Mouse (Mus musculus) lung, embryonic 16.5 days (tissue): Measurements from ENCODE around the gene Tph1. TPM values are rescaled to one million over a fixed set of nuclear protein-coding genes. Genes with fewer than 3 reads are reported as not detected.

Source experiments
- ATAC-seq: fragments of 200-750 bp; cut with Nextera tagmentation; 2 replicates; pipeline ENCODE4 v1.8.0; 2017; ENCODE audit warnings: low read depth, mild to moderate bottlenecking, moderate library complexity
- H3K27ac ChIP-seq: fragments of 300-500 bp; sonication (generic); 2 replicates; pipeline ENCODE4 v1.5.1; 2014; ENCODE audit warnings: mild to moderate bottlenecking, control low read depth, low read length
- H3K27me3 ChIP-seq: fragments of 300-500 bp; sonication (generic); 2 replicates; pipeline ENCODE4 v1.6.1; 2014; ENCODE audit warnings: low read depth, low read length, mixed read lengths; ENCODE audit not compliant: control insufficient read depth, insufficient read depth
- H3K36me3 ChIP-seq: fragments of 300-500 bp; sonication (generic); 2 replicates; pipeline ENCODE4 v1.6.1; 2014; ENCODE audit warnings: low read length; ENCODE audit not compliant: control insufficient read depth, insufficient read depth
- H3K4me1 ChIP-seq: fragments of 300-500 bp; sonication (generic); replicated peaks from 2 replicates; pipeline ENCODE4 v1.6.1; 2014; ENCODE audit warnings: low read length, mixed read lengths; ENCODE audit not compliant: control insufficient read depth, insufficient read depth
- H3K4me2 ChIP-seq: fragments of 300-500 bp; sonication (generic); 2 replicates; pipeline ENCODE4 v1.6.1; 2014; ENCODE audit warnings: low read depth, low read length, control low read depth
- H3K4me3 ChIP-seq: fragments of 300-500 bp; sonication (generic); 2 replicates; pipeline ENCODE4 v1.5.1; 2014; ENCODE audit warnings: mild to moderate bottlenecking, low read length, control low read depth
- H3K9ac ChIP-seq: fragments of 300-500 bp; sonication (generic); 2 replicates; pipeline ENCODE4 v1.6.1; 2014; ENCODE audit warnings: low read length, control low read depth
- H3K9me3 ChIP-seq: fragments of 300-500 bp; sonication (generic); 2 replicates; pipeline ENCODE4 v1.6.1; 2016; ENCODE audit warnings: low read length; ENCODE audit not compliant: control insufficient read depth
- WGBS: fragments of 180-500 bp; shearing (Covaris S2); extraction: QIAGEN DNeasy Blood & Tissue Kit; methylation state at CpG from one replicate; pipeline ENCODE4 v1.1.7; 2014; 5-methylcytosine and 5-hydroxymethylcytosine counted together
- polyA plus RNA-seq: library from polyadenylated mRNA; unstranded; fragments of >200 nt; fragmentation: Nextera tagmentation; extraction: Ambion mirVana; gene quantifications from 2 replicates; pipeline ENCODE4 v1.2.1, GENCODE M21; 2015

The Tph1 gene
- polyA plus RNA-seq = 0.18 and 0.57 TPM in 2 replicates

DNA sequence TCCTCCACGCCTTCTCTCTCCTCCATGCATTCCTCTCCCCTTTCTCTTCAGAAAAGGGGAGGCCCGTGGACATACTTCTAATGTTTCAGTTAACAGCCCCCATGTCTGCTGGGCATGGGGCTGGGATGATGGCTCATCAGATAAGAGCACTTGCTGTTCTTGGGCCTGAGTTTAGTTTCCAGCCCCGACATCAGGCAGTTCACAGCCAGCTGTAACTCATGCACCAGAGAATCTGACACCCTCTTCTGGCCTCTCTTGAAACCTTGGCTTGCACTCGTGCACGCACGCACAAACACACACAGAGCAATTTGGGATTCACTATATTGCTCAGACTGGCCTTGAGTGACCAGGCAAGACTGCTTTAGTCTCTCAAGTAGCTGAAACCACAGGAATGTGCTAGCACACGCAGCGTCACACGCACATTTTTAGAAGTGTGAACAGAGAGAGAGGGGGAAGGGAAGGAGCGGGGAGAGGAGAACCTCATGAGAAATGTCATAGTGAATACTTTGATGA lies at the start of gene Tph1:
TSS of gene Tph1 (minus strand) at position 378 of the 513 bp plus-strand sequence.
- ATAC-seq = peak; percentile 45; the same call in 1 of the 2 replicates
- Histone ChIP-seq H3K27ac (no peak within 1 kb of the TSS), H3K4me3 (no peak within 1 kb of the TSS), H3K9me3 (no peaks in the 10 kb centered on the region), H3K27me3 (peaks cover 3% of the 10 kb centered on the region; the same call in 1 of the 2 replicates), H3K4me2 (no peak within 1 kb of the TSS), H3K9ac (no peak within 1 kb of the TSS), H3K36me3 (no peaks in the 10 kb centered on the region), H3K4me1 (no peaks in the 10 kb centered on the region)
- WGBS = 14% methylated on average over 10 of the region's 10 CpGs

DNA sequence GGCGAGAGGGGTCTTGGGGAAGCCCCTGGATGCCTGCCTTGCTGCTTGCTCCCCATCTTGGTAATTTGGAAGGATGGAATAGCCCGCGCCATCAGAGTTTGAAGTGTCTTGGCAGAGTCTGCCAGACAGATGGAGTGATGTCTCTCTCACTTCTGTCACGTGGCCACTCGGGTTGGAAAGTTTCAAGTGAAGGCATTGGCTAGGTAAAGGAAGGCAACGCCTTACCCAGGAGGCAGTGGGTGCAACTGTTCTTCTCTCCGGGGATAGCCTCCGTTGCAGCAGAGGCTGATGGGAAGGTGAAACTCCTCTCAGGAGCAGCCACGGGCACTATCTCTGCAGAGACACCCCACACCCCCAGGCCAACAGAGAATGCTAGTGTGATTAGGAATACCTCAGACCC lies 48.1 kb upstream of the Tph1 start:
- Histone ChIP-seq H3K27me3 (peaks cover 5% of the 10 kb centered on the region; the same call in 1 of the 2 replicates), H3K27ac (peak overlapping the region; percentile 64), H3K36me3 (no peaks in the 10 kb centered on the region), H3K9me3 (no peaks in the 10 kb centered on the region), H3K9ac (no peak overlapping the region), H3K4me1 (peaks cover 26% of the 10 kb centered on the region), H3K4me3 (no peak overlapping the region), H3K4me2 (no peak overlapping the region)
- no peak for ATAC-seq
- WGBS = 62% methylated on average over 9 of the region's 9 CpGs

DNA sequence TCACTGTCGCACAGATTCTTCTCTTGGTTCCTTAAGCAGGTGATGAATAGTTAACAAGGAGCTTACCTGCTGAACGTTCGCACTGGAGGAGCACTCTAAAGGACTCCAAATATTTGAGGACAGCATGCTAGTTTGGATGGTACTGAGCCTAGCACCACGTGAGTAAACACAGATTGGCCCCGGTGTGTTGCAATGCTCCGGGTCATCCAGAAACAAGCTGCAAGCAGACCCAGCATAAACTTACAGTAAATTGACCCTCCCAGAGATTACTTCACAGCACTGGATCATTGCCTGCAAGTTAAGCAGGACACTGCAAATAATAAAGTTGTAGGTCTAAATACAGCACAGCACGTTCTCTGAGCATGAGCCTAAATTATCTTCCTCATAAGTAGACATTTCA lies 47.2 kb upstream of the Tph1 start:
- Histone ChIP-seq H3K4me1 (peaks cover 26% of the 10 kb centered on the region), H3K27ac (peak overlapping the region; percentile 4; the same call in 1 of the 2 replicates), H3K27me3 (peaks cover 5% of the 10 kb centered on the region; the same call in 1 of the 2 replicates), H3K4me3 (no peak overlapping the region), H3K9me3 (no peaks in the 10 kb centered on the region), H3K4me2 (no peak overlapping the region), H3K36me3 (no peaks in the 10 kb centered on the region), H3K9ac (no peak overlapping the region)
- 32% methylated on average over 7 of the region's 7 CpGs for WGBS
- peak; percentile 90 for ATAC-seq

DNA sequence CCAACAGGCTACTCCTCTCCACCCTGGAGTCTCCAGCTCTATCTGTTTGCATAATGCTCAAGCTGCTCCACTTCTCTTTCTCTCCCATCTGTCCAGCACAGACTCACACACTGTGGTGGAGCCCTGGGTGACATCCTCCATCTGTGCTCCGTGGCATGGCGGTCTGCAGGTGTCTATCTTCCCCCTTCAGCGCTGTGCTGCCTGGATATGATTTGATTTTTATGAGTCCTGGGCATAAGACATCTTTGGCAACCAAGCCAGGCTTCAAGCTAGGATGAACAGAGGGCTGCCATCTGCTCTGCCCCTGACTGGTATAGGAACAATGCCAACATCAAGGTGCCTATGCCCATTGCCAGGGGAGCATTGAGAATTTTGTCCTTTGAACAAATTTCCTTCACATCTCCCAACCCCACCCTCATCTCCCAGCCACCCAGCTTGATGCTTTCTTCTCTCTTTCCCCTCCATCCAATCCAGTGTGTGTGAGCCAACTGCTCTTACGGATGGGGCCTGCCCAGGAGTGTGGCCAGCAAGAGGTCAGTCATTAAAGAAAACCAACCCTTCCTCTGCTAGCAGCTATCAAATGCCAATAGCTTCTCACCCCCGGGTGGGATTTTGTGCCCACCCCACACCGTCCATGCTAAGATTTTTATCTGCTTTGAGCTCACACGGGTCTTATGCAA lies 46.4 kb upstream of the Tph1 start:
- Histone ChIP-seq H3K27ac (no peak overlapping the region; the same call in 1 of the 2 replicates), H3K4me2 (no peak overlapping the region), H3K4me1 (peaks cover 26% of the 10 kb centered on the region), H3K4me3 (no peak overlapping the region), H3K9ac (no peak overlapping the region), H3K36me3 (no peaks in the 10 kb centered on the region), H3K9me3 (no peaks in the 10 kb centered on the region), H3K27me3 (peaks cover 5% of the 10 kb centered on the region; the same call in 1 of the 2 replicates)
- WGBS = 66% methylated on average over 7 of the region's 7 CpGs
- ATAC-seq = no peak

DNA sequence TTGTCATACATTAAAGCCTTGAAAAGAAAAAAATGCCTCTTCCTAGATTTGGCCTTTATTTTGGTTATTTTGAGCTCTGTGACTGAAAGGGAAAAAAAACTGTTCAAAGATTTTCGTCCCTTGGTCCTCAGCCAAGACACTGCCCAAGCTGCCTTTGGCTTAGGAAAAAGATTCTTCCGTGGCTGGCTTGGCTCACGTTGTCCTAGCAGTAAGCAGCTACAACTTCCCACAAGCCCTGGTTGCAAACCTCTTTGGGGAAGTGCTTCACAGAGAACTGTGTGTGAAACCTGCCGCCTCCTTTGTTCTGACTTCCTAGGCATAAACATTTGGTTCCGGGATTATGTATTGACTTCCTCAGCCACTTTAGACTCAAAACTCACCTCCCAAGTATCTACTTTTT lies 44.6 kb upstream of the Tph1 start:
- Histone ChIP-seq H3K4me3 (no peak overlapping the region), H3K27ac (0 out of 2 replicates have a peak overlapping the region, but pooled peaks have one; percentile 15), H3K4me2 (no peak overlapping the region), H3K9ac (no peak overlapping the region), H3K4me1 (peaks cover 26% of the 10 kb centered on the region), H3K27me3 (peaks cover 5% of the 10 kb centered on the region; the same call in 1 of the 2 replicates), H3K9me3 (no peaks in the 10 kb centered on the region), H3K36me3 (no peaks in the 10 kb centered on the region)
- WGBS = 25% methylated on average over 5 of the region's 5 CpGs
- no peak for ATAC-seq

DNA sequence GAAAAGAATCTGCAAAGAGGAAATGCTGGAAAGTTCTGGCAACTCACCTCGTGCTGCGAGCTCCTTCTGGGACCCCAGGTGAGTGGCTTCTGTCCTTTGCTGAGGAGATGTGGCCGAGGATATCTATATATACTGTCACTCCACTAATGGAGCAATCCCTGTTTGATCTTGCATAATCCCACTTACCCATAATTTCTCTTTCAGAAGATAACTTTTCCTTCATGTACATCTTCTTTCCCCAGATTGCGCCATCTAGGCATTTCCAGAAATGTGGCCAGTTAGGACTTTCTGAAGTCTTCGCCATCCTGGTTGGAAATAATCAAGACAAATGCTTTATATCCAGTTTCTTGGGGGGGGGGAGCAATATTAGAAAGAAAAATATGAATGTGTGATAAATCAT lies 43.3 kb upstream of the Tph1 start, which contains the start of gene Saa3:
TSS of gene Saa3 (minus strand) at position 101 of the 400 bp plus-strand sequence.
- H3K9ac ChIP-seq = no peak within 1 kb of the TSS
- no peak for ATAC-seq
- WGBS = 72% methylated on average over 5 of the region's 5 CpGs
- H3K27me3 ChIP-seq = peaks cover 5% of the 10 kb centered on the region; the same call in 1 of the 2 replicates
- H3K9me3 ChIP-seq = no peaks in the 10 kb centered on the region
- no peak within 1 kb of the TSS for H3K4me2 ChIP-seq
- H3K4me1 ChIP-seq = peaks cover 26% of the 10 kb centered on the region
- H3K4me3 ChIP-seq = no peak within 1 kb of the TSS
- H3K36me3 ChIP-seq = no peaks in the 10 kb centered on the region
- no peak within 1 kb of the TSS for H3K27ac ChIP-seq

DNA sequence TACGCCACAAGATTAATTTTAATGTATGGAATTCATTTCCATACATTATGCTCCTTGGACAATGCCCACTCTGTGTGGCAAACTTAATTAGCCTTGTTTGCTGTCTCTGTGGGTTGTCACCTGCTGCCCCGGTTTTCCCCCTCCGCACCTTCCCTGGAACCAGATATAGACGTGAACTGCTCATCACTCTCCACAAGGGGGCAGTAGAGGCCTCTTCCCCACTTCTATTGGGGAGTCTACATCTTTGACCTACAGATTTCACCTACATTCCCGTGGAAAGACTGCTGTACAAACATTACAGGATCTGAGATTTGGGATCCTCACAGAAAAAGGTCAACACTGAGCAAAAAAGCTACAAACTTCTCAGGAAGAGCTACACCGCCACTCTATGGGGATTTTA lies 42.2 kb upstream of the Tph1 start:
- H3K36me3 ChIP-seq = no peaks in the 10 kb centered on the region
- no peaks in the 10 kb centered on the region for H3K9me3 ChIP-seq
- no peak overlapping the region for H3K27ac ChIP-seq
- peaks cover 20% of the 10 kb centered on the region for H3K4me1 ChIP-seq
- 32% methylated on average over 6 of the region's 6 CpGs for WGBS
- H3K9ac ChIP-seq = no peak overlapping the region
- no peak overlapping the region for H3K4me2 ChIP-seq
- H3K27me3 ChIP-seq = peaks cover 5% of the 10 kb centered on the region; the same call in 1 of the 2 replicates
- ATAC-seq = no peak
- no peak overlapping the region for H3K4me3 ChIP-seq

DNA sequence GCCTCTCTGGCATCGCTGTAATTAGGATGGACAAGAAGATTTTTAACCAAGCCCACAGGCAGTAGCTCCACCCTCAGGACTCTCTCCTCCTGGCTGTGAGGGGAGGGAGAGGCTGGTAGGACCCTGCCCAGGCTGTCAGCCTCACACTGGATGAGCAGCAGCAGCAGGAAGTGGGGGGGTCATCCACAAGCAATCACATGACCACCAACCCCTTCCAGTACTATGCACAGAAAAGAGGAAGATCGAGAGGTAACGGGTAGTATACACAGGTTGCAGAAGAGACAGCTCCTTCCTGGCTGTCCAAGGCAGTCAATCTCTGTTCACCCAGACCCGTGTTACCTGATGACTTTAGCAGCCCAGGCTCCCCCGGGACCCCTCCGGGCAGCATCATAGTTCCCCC lies 39.9 kb upstream of the Tph1 start:
- Histone ChIP-seq H3K9me3 (no peaks in the 10 kb centered on the region), H3K9ac (no peak overlapping the region), H3K4me1 (peaks cover 16% of the 10 kb centered on the region), H3K4me2 (no peak overlapping the region), H3K4me3 (no peak overlapping the region), H3K36me3 (0 out of 2 replicates have a peak, but pooled peaks cover 2% of the 10 kb centered on the region), H3K27ac (no peak overlapping the region), H3K27me3 (no peaks in the 10 kb centered on the region)
- ATAC-seq = no peak
- 66% methylated on average over 6 of the region's 6 CpGs for WGBS

DNA sequence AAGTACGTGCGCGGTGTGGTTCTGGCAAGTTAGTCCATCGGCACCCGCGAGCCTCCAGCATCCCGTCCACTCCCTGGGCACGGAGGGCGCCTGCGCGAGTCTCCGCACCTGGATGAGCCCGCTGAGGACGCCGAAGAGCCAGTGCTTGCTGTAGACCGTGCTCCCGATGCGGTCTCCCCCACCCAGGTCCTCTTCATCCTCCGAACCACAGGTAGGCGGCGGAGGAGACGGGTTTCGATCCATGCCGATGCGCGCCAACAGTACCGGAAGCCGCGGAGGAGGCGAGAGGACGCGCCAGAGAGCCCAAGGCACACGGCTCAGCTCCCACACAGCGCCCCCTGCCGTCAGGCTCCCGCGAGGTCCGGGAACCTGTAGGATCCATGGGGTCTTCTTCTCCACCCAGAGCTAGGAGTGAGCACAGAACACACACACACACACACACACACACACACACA lies 38.1 kb upstream of the Tph1 start, which contains the start of gene Saal1:
TSS of gene Saal1 (minus strand) at position 291 of the 455 bp plus-strand sequence.
- WGBS = under 1% methylated on average over 38 of the region's 38 CpGs
- Histone ChIP-seq H3K9ac (peak within 1 kb of the TSS; percentile 94), H3K27ac (peak within 1 kb of the TSS; percentile 67), H3K27me3 (no peaks in the 10 kb centered on the region), H3K9me3 (no peaks in the 10 kb centered on the region), H3K4me1 (peaks cover 7% of the 10 kb centered on the region), H3K36me3 (peaks cover 12% of the 10 kb centered on the region), H3K4me2 (peak within 1 kb of the TSS; percentile 64), H3K4me3 (peak within 1 kb of the TSS; percentile 82)
- ATAC-seq = peak; percentile 97
